Mouse (Mus musculus) embryonic stem cell, embryonic (primary cell): ENCODE data around the gene Poldip2.

Source experiments
- CTCF ChIA-PET, 4 experiments: fragments of 300-600 bp in 2 of 4; fragments of 350-600 bp in 2 of 4; sonication (Branson Sonifier 250); formaldehyde crosslinking; loops; one replicate each; lab custom pipeline; 2022; ENCODE audit warnings: inconsistent platforms in 2 of 4; lab: Charles Lee
- POLR2A ChIA-PET, 4 experiments: fragments of 300-600 bp in 2 of 4; fragments of 350-600 bp in 2 of 4; sonication (Branson Sonifier 250); formaldehyde crosslinking; loops; one replicate each; lab custom pipeline; 2022; ENCODE audit warnings: antibody characterized with exemption in 4 of 4, inconsistent platforms in 1 of 4; lab: Charles Lee

The Poldip2 gene

DNA sequence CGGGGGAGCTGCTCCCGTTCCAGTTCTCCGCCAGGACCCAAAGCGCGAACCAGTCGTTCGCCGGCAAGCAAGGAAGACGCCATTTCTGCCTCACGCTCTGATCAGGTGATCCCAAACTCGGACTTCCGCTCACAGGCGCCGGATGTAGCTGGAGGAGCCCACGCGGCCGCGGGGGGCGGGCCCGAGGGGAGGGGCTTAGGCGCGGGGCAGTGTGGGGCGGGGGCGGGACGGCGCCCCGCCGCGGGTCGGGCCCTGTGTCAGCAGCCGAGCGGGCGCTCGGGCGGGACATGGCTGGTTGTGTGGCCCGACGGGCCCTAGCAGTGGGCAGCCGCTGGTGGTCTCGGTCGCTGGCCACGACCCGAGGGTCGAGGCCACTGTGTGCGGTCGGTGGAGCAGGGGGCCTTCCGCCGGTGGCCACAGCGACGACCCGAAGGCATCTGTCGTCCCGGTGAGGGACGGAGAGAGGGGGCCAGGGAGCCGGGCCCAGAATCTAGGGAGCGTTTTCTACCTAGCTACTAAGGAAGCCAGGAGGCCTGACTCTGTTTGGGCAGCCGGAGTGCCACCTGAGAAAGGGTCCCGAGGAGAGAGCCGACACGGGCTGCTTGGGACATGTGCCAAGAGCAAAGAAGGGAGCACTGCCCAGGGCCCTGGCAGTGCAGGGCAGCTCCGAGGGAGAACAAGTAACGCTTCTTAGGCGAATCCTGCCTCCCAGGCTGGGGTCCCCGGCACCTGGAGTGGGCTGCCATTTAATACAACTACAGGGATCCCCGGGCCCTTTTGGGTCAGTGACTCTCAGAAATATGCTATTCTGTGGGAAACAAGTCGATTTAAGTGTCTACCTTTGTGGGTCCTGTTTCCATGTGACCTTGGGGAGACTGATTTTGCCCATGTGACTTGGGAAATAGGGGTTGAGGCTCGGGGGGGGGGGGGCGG is at the start of gene Poldip2, which contains the start of gene Tmem199:
Poldip2 (plus strand) TSS at position 169 of the 933 bp plus-strand sequence.
Tmem199 (minus strand) TSS at position 148 of the 933 bp plus-strand sequence.
- POLR2A ChIA-PET = interaction anchor here (0.5 to 1.7 kb wide), 79 partner anchors 9 to 1462 kb away, joined by 3 to 76 read pairs (median 5); partner anchors contain the start of genes Ift20 (in 3 of the 4), Sarm1 (in 3 of the 4), Tmem97 (in 3 of the 4) and Tnfaip1 (in 3 of the 4)
- CTCF ChIA-PET = interaction anchor here in 3 of 4 experiments (0.6 to 1.4 kb wide), 7 partner anchors 50 to 440 kb away, joined by 3 to 6 read pairs (median 3); no protein-coding TSS in a partner anchor

DNA sequence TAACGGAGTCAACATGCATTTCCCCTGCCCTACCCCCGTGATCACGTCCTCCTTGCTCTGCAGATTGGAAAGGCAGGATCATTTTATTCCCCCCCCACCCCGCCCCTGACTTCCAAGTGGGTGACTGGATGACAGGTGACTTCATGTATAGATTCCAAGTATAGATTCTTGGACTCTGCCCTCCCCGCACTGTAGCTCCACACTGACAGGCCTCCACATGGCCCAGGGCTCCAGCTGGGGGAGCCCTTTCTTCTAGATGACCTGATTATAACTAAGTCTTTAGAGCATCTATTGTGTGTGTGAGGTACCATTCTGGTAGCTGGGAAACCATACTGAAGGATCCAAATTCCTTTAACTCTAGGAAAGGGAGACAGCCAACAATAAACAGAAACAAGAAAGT is 49.3 kb upstream of the Poldip2 start:
- ChIA-PET POLR2A (interaction anchor here in 3 of 4 experiments (0.5 to 1.6 kb wide), 6 partner anchors 12 to 1320 kb away, joined by 3 to 4 read pairs (median 3); partner anchors contain the start of gene Pigs (in 1 of the 3)), CTCF (interaction anchor here (0.6 to 5.8 kb wide), 7 partner anchors 9 to 104 kb away, joined by 3 to 41 read pairs (median 3); partner anchors contain the start of genes Poldip2 (in 1 of the 4) and Tmem199 (in 1 of the 4))

- CTCF ChIA-PET = interaction anchor here in 3 of 4 experiments (0.6 to 5.8 kb wide), 9 partner anchors 8 to 111 kb away, joined by 3 to 41 read pairs (median 5); no protein-coding TSS in a partner anchor
- POLR2A ChIA-PET = interaction anchor here (0.5 to 3.3 kb wide), 13 partner anchors 8 to 1197 kb away, joined by 3 to 18 read pairs (median 4); partner anchors contain the start of genes Ift20 (in 1 of the 4), Pigs (in 1 of the 4), Poldip2 (in 1 of the 4) and Tmem199 (in 1 of the 4)
Measured at GRCm38 (mm10) chr11:78463286-78464036, 48.5 kb upstream of the Poldip2 start.

- POLR2A ChIA-PET = interaction anchor here in 3 of 4 experiments (0.6 to 3.3 kb wide), 35 partner anchors 8 to 282 kb away, joined by 3 to 37 read pairs (median 4); partner anchors contain the start of genes Poldip2 (in 2 of the 3), Sarm1 (in 2 of the 3), Tmem199 (in 2 of the 3) and Ift20 (in 1 of the 3)
Measured at GRCm38 (mm10) chr11:78465116-78465515, 46.9 kb upstream of the Poldip2 start.

DNA sequence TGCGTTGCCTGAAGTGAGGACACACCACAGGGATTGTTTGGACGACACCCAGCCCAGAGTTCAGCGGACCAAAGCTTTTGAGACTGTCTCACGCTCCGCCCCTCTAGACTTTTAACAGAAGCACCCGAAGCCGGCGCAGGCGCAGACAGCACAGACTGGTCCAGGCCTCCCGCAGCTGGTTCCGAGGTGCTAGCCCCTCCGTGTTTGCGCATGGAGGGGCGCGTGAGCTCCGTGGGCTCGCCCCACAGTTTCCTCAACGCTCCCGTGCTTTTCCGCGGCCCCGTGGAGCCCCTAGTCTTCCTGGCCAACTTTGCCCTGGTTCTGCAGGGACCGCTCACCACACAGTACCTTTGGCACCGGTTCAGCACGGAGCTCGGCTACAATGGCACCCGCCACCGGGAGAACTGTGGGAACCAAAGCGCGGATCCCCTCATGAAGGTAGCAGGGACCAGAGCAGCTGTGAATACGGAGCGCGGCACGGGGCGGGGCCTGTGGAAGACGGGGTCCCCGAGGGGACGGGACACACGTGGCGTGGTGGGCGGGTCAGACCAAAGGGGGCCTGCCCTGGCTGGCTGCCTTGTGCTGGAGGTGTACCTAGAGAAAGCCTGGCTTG is 46.3 kb upstream of the Poldip2 start, which contains the start of gene Slc46a1:
Slc46a1 (plus strand) TSS at position 130 of the 613 bp plus-strand sequence.
- POLR2A ChIA-PET = interaction anchor here in 3 of 4 experiments (0.5 to 3.3 kb wide), 47 partner anchors 8 to 998 kb away, joined by 3 to 37 read pairs (median 4); partner anchors contain the start of genes Poldip2 (in 2 of the 3), Sarm1 (in 2 of the 3), Tmem199 (in 2 of the 3) and Ift20 (in 1 of the 3)
- CTCF ChIA-PET = interaction anchor here (0.6 to 5.8 kb wide), 21 partner anchors 8 to 111 kb away, joined by 3 to 41 read pairs (median 4); no protein-coding TSS in a partner anchor

More at GRCm38 (mm10) chr11:78465116-78465515, 46.9 kb upstream of the Poldip2 start:
- CTCF ChIA-PET = interaction anchor here (0.8 to 5.8 kb wide), 18 partner anchors 7 to 107 kb away, joined by 3 to 41 read pairs (median 4); no protein-coding TSS in a partner anchor

DNA sequence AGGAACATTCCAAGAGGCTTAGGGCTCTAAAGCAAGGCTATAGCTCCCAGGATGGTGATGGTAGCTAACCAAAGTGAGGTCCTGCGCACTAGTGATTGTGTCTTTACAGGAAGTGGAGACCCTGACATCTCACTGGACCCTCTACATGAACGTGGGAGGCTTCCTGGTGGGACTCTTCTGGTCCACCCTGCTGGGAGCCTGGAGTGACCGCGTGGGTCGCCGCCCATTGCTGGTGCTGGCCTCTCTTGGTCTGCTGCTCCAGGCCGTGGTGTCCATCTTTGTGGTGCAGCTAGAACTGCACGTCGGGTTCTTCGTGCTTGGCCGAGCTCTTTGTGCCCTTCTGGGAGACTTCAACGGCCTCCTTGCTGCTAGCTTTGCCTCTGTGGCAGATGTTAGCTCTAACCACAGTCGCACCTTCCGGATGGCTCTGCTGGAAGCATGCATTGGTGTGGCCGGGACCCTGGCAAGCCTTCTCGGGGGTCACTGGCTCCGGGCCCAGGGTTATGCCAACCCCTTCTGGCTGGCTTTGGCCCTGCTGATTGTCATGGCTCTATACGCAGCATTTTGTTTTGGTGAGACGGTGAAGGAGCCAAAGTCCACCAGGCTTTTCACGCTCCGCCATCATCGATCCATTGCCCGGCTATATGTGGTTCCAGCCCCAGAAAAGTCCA is 45.6 kb upstream of the Poldip2 start:
- CTCF ChIA-PET = interaction anchor here (0.6 to 5.8 kb wide), 22 partner anchors 9 to 111 kb away, joined by 3 to 41 read pairs (median 4); no protein-coding TSS in a partner anchor

GRCm38 (mm10) chr11:78467515-78467914 is 44.5 kb upstream of the Poldip2 start:
- POLR2A ChIA-PET = interaction anchor here in 2 of 4 experiments (1.0 to 3.2 kb wide), 10 partner anchors 9 to 68 kb away, joined by 3 to 37 read pairs (median 4); partner anchors contain the start of genes Ift20 (in 1 of the 2), Poldip2 (in 1 of the 2), Sarm1 (in 1 of the 2) and Slc13a2 (in 1 of the 2)
- CTCF ChIA-PET = interaction anchor here (0.6 to 5.8 kb wide), 9 partner anchors 12 to 109 kb away, joined by 3 to 41 read pairs (median 3); no protein-coding TSS in a partner anchor

More for the DNA sequence above, 45.6 kb upstream of the Poldip2 start:
- POLR2A ChIA-PET = interaction anchor here in 3 of 4 experiments (0.5 to 3.3 kb wide), 40 partner anchors 8 to 999 kb away, joined by 3 to 37 read pairs (median 4); partner anchors contain the start of genes Poldip2 (in 2 of the 3), Sarm1 (in 2 of the 3), Tmem199 (in 2 of the 3) and Ift20 (in 1 of the 3)

- ChIA-PET POLR2A (interaction anchor here in 2 of 4 experiments (1.0 to 3.2 kb wide), 10 partner anchors 9 to 47 kb away, joined by 3 to 37 read pairs (median 3); partner anchors contain the start of genes Poldip2 (in 1 of the 2) and Tmem199 (in 1 of the 2)), CTCF (interaction anchor here in 3 of 4 experiments (0.7 to 2.6 kb wide), 6 partner anchors 12 to 110 kb away, joined by 3 to 11 read pairs (median 3); no protein-coding TSS in a partner anchor)
Measured at GRCm38 (mm10) chr11:78467932-78468331, 44.1 kb upstream of the Poldip2 start.

GRCm38 (mm10) chr11:78471326-78472103 is 40.5 kb upstream of the Poldip2 start:
- CTCF ChIA-PET = interaction anchor here in 3 of 4 experiments (0.6 to 2.3 kb wide), 6 partner anchors 16 to 446 kb away, joined by 3 to 9 read pairs (median 4); no protein-coding TSS in a partner anchor
- POLR2A ChIA-PET = interaction anchor here in 3 of 4 experiments (0.6 to 1.4 kb wide), 8 partner anchors 11 to 1422 kb away, joined by 3 to 8 read pairs (median 4); no protein-coding TSS in a partner anchor

- POLR2A ChIA-PET = interaction anchor here in 1 of 4 experiments (0.9 to 2.9 kb wide), 7 partner anchors 9 to 417 kb away, joined by 3 to 18 read pairs (median 5); partner anchors contain the start of genes Rpl23a and Slc46a1
- CTCF ChIA-PET = interaction anchor here in 2 of 4 experiments (0.9 to 3.0 kb wide), 2 partner anchors 22 to 76 kb away, joined by 3 to 15 read pairs; no protein-coding TSS in a partner anchor
Measured at GRCm38 (mm10) chr11:78475289-78475688, 36.7 kb upstream of the Poldip2 start.

DNA sequence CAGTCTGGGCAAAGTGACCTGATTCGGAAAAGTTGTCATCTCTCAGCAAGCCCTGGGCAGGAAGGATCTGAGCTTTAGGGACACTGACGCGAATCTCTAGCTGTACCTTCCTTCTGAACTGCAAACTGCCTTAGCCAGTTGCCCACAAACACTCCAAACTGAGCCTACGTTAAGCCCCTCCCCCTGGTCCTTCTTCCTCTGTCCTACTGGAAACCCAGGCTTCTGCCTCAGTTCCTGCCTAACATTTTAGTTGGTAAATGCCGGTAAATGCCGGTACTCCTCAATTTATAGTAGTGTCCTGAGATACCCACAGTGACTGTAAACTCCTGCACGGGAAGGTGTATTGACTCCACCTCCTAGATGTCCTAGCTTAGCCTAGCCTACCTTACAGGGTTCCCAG is 28.4 kb upstream of the Poldip2 start:
- CTCF ChIA-PET = interaction anchor here in 3 of 4 experiments (0.8 to 2.7 kb wide), 11 partner anchors 18 to 535 kb away, joined by 3 to 23 read pairs (median 4); partner anchors contain the start of gene Slc46a1 (in 1 of the 3)
- POLR2A ChIA-PET = interaction anchor here (0.6 to 2.4 kb wide), 28 partner anchors 9 to 990 kb away, joined by 3 to 13 read pairs (median 3); partner anchors contain the start of genes Sarm1 (in 2 of the 4), Vtn (in 2 of the 4), Git1 (in 1 of the 4) and Ift20 (in 1 of the 4)

- POLR2A ChIA-PET = interaction anchor here in 2 of 4 experiments (0.6 to 2.6 kb wide), 7 partner anchors 9 to 144 kb away, joined by 3 to 12 read pairs (median 5); partner anchors contain the start of genes Poldip2 (in 2 of the 2), Tmem199 (in 2 of the 2) and Sarm1 (in 1 of the 2)
- CTCF ChIA-PET = interaction anchor here in 3 of 4 experiments (0.5 to 2.4 kb wide), 14 partner anchors 10 to 468 kb away, joined by 3 to 10 read pairs (median 4); partner anchors contain the start of gene Sarm1 (in 2 of the 3)
Measured at GRCm38 (mm10) chr11:78488168-78488567, 23.8 kb upstream of the Poldip2 start.

DNA sequence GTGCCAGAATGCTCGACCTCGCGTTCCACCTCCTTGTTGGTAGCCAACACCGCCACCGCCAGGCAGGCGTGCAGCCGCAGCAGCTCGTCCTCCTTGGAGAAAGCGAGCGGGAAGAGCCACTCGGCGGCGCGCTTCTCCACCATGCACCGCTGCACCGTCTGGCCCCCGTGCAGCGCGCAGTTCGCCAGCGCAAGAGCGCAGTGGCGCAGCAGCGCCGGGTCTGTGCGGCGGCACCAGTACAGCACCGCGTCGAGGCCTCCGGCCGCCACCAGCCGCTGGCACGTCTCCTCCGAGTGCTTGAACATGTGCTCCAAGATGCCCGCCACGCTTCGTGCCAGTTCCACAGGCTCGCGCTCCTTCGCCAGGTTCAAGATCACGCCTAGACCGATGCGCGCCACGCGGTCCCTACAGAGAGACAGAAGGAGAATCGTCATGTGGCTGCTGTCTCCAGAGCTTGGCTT is 21.2 kb upstream of the Poldip2 start:
- POLR2A ChIA-PET = interaction anchor here in 2 of 4 experiments (1.1 to 2.2 kb wide), 4 partner anchors 10 to 25 kb away, joined by 3 to 8 read pairs (median 3); partner anchors contain the start of genes Poldip2 (in 1 of the 2), Slc46a1 (in 1 of the 2) and Tmem199 (in 1 of the 2)
- CTCF ChIA-PET = interaction anchor here in 3 of 4 experiments (0.6 to 2.3 kb wide), 8 partner anchors 10 to 138 kb away, joined by 3 to 9 read pairs (median 3); no protein-coding TSS in a partner anchor
